Mouse (Mus musculus) embryonic fibroblast, embryonic 13.5 days (primary cell): ENCODE data around the gene Lgals3bp. TPM values are rescaled to one million over a fixed set of nuclear protein-coding genes. Genes with fewer than 3 reads are reported as not detected.

ENCODE experiments used
- H3K27ac ChIP-seq: 2 replicates; pipeline ENCODE4 v1.5.1; 2012; ENCODE audit warnings: low read length, control low read depth, inconsistent platforms; ENCODE audit not compliant: insufficient read depth
- H3K4me1 ChIP-seq: 2 replicates; pipeline ENCODE4 v1.6.1; 2011; ENCODE audit warnings: low read length; ENCODE audit not compliant: control insufficient read depth, insufficient read depth
- H3K4me3 ChIP-seq: 2 replicates; pipeline ENCODE4 v1.5.1; 2011; ENCODE audit warnings: mild to moderate bottlenecking, control low read depth, low read length; ENCODE audit not compliant: insufficient read depth
- CTCF ChIP-seq: IDR thresholded peaks from 2 replicates; pipeline ENCODE4 v1.5.1; 2011; ENCODE audit warnings: mild to moderate bottlenecking, control low read depth, low read length, moderate library complexity, borderline replicate concordance; ENCODE audit not compliant: insufficient read depth
- POLR2A ChIP-seq: IDR thresholded peaks from 2 replicates; pipeline ENCODE4 v1.6.1; 2011; ENCODE audit warnings: low read depth, mild to moderate bottlenecking, control low read depth, low read length, moderate library complexity
- polyA plus RNA-seq: library from polyadenylated mRNA; stranded (reverse); fragments of >200 nt; gene quantifications from 2 replicates; pipeline ENCODE4 v1.2.4, GENCODE M21; 2011; ENCODE audit warnings: low read depth; ENCODE audit not compliant: missing spikeins, insufficient read length

Lgals3bp gene
- polyA plus RNA-seq, 1 experiment, result 116 TPM

DNA sequence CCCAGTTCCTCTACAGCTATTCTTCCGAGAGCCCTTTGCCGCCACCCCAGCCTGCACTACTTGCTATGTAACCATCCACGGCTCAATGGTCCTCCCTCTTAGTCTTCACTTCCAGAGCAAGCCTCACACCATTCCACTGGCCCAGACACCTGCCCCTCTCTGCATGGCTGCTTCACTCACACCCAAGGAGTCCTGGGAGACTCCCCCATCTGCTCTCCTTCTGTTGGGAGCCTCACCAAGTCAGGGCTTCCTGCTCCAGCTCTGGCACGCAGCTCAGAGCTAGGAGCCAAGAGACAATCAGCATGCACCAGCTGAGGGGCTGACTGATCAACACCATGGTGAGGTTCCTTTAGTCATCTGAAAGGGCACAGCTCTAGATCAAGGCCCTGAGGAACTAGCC is 11.2 kb upstream of the Lgals3bp start:
- TF ChIP-seq CTCF (no peak), POLR2A (no peak)

DNA sequence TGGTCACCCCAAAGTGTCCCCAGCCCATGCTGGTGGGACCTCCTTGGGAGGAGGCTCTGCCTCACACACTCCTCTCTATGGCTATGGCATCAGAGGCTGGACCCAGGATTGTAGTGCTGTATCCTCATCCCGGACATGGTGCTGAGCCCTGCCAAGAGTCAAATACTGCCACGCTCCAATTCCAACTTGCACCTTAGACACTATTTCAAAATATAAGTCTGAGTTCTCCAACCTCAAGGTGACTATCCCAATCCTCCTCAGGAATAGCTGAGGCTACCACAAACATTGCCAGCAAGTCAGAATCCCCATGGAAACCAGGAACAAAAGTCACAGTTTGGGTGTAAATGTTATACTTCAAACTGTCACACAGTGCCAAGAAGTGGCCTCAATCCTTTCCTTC is 10.7 kb upstream of the Lgals3bp start:
- Histone ChIP-seq H3K4me3 (no peak overlapping the region), H3K4me1 (peaks cover 8% of the 10 kb centered on the region), H3K27ac (no peak overlapping the region)
- no peak for TF ChIP-seq POLR2A
- TF ChIP-seq CTCF, result no peak

More for the DNA sequence above, 11.2 kb upstream of the Lgals3bp start:
- no peak overlapping the region for H3K4me3 ChIP-seq
- no peak overlapping the region for H3K27ac ChIP-seq
- H3K4me1 ChIP-seq, result peaks cover 13% of the 10 kb centered on the region

DNA sequence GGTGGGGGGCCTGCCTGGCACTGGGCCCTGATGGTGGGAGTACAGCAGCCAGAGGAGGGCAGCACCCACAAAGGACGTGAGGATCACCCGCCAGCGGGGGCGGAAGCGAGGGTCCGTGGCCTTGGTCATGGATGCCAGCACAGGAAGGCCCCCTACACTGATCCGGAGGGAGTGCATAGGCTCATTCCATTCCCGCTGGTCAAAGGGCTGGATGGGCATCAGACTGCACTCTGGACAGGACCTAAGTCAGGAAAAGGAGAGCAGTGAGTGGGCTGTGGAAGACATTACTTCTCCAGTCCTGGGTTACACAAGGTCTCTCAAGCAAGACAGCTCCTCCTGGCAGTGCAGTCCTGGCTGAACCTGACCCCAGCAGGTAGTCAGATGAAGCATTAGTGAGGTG is 9.4 kb upstream of the Lgals3bp start:
- no peak for TF ChIP-seq CTCF
- no peak for TF ChIP-seq POLR2A
- H3K4me1 ChIP-seq, result 0 out of 2 replicates have a peak, but pooled peaks cover 6% of the 10 kb centered on the region
- no peak overlapping the region for H3K27ac ChIP-seq
- no peak overlapping the region for H3K4me3 ChIP-seq

- Histone ChIP-seq H3K4me1 (no peaks in the 10 kb centered on the region), H3K4me3 (no peak overlapping the region), H3K27ac (no peak overlapping the region)
- TF ChIP-seq POLR2A, result no peak
- TF ChIP-seq CTCF, result no peak
These were observed 8.6 kb upstream of the Lgals3bp start for GRCm38 (mm10) chr11:118410479-118410878.

GRCm38 (mm10) chr11:118410073-118410444 is 8.2 kb upstream of the Lgals3bp start:
- Histone ChIP-seq H3K4me3 (no peak overlapping the region), H3K27ac (no peak overlapping the region), H3K4me1 (no peaks in the 10 kb centered on the region)
- no peak for TF ChIP-seq CTCF
- no peak for TF ChIP-seq POLR2A

DNA sequence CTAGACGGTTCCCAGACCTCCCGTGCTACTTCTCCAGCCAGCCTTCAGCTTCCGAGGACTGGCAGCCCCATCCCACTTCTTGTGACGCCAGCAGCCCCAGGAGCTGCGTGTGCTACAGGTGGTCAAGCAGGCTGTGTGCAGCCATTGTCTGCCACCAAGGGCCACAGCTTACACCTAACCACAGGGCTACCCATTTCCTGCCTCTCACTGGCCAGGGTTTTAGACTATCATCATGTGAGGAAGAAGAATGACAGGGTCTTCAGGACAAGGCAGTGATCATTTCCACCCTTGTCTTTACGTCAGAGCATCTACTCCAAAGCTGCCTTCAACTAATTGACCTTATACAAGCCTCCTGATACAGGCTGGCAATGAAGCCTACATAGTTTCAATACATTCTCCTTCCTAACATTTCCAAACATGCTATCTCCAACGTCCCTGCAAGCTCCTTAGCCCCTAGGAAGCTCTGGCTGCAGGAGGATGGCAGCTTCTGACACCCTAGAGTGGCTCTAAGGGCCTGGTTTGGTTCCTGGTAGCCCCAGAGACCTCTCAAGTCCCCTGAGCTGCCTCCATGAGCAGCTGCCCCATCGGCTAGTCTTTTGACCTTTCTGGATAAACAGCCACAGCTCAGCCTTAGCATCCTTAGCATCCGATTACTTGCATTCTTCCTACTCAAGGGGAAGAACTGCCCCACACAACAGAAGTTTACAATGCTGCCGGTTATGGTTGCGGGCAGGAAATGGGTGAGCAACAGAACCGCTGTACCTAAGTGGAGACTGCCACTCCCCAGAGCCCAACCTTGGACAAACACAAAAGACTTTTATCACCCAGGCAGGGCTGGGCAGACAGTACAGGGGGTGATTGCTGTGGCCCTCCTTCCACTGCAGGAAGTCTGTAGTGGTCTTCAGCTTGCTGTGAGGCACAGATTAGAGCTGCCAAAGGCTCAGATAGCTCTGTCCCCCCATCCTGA is 7.5 kb upstream of the Lgals3bp start:
- TF ChIP-seq POLR2A, result no peak
- no peak for TF ChIP-seq CTCF
- Histone ChIP-seq H3K27ac (no peak overlapping the region), H3K4me1 (no peaks in the 10 kb centered on the region), H3K4me3 (no peak overlapping the region)

GRCm38 (mm10) chr11:118408051-118408740 is 6.3 kb upstream of the Lgals3bp start:
- no peak overlapping the region for H3K27ac ChIP-seq
- TF ChIP-seq CTCF (no peak), POLR2A (no peak)
- no peak overlapping the region for H3K4me3 ChIP-seq
- H3K4me1 ChIP-seq, result no peaks in the 10 kb centered on the region

GRCm38 (mm10) chr11:118407318-118407910 is 5.5 kb upstream of the Lgals3bp start:
- TF ChIP-seq POLR2A (no peak), CTCF (no peak)
- Histone ChIP-seq H3K4me3 (no peak overlapping the region), H3K4me1 (no peaks in the 10 kb centered on the region), H3K27ac (no peak overlapping the region)

- Histone ChIP-seq H3K27ac (no peak overlapping the region), H3K4me1 (no peaks in the 10 kb centered on the region), H3K4me3 (no peak overlapping the region)
- TF ChIP-seq CTCF (no peak), POLR2A (no peak)
These were observed 4.6 kb upstream of the Lgals3bp start for GRCm38 (mm10) chr11:118406521-118406920.

DNA sequence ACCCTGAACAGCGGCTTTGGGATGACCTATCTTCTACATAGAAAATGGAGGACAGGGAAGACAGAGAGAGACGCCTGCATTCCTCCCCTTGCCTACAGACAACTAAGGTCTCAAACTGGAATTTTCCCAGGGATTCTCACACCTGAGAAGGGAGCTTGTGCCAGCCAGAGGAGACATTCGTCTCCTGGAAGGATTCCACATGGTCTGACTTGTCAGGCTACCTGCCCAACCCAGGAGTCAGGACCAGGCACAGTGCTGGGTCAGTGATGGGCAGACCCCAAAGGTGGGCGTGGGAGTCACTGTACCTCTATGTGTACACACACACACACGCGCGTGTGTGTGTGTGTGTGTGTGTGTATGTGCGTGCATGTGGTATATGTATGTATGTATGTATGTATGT is 3.4 kb upstream of the Lgals3bp start:
- Histone ChIP-seq H3K27ac (no peak overlapping the region), H3K4me1 (no peaks in the 10 kb centered on the region), H3K4me3 (no peak overlapping the region)
- no peak for TF ChIP-seq CTCF
- TF ChIP-seq POLR2A, result no peak
